Mouse (Mus musculus) B cell, adult 2 months (primary cell): ENCODE data around the gene Plpp7.

ENCODE experiments used
- DNase-seq, 2 experiments: peaks; one replicate each; pipeline ENCODE4 v3.0.0; 2022

Gene Plpp7

DNA sequence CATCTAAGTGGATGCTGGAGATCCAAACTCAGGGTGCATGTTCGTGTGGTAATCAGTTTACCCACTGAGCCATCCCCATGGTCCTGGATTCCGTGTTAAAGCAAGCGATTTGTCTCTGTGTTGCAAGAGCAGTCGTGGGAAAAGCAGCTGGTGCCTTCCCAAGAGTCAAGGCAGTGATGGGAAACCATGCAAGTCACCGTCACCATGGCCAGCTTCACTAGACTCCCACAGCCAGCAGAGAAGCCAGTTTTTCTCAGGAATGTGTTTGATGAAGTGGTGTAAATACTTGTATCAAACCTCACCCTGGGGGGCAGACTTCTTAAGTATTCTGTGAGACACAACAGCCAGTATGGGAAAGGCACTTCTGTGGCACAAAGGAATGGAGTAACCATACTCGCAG, 47.0 kb downstream of the Plpp7 start:
- DNase-seq: no peak

DNA sequence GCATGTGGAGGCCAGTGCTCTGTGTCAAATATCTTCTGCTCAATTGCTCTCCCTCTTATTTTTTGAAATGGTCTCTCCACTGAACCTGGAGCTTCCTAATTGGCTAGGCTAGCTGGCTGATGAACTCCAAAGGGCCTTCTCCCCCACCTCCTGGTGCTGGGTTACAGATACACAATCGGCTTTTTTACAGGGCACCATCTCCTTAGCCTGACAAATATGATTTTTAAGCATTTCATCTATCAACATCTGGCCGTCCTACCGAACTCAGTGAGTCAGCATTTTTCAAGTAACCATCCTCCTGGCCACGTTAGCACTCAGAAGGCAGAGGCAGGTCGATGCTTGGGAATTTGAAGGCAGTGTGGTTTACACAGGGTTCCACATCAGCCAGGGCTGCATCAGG, 49.3 kb downstream of the Plpp7 start:
- DNase-seq: no peak

DNA sequence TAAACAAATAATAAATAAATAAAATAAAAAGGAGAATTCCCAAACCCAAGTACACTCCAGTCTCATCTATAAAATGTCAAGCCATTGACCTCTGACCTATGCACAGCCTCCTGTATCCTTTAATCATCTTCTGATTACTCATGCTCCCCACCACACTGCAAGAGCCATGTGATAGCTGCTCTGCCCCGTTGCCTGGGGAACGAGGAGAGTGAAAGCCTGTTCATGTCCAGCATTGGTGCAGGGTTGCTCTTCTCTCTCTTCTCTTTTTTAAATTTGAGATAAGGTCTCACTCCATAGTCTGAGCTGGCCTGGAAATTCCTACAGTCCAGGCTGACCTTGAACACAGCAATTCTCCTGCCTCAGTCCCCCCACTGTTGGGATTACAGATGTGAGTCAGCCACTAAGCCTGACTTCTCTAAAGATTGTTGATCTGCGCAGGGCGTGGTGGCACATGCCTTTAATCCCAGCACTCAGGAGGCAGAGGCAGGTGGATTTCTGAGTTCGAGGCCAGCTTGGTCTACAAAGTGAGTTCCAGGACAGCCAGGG, 51.4 kb downstream of the Plpp7 start:
- no peak for DNase-seq

DNA sequence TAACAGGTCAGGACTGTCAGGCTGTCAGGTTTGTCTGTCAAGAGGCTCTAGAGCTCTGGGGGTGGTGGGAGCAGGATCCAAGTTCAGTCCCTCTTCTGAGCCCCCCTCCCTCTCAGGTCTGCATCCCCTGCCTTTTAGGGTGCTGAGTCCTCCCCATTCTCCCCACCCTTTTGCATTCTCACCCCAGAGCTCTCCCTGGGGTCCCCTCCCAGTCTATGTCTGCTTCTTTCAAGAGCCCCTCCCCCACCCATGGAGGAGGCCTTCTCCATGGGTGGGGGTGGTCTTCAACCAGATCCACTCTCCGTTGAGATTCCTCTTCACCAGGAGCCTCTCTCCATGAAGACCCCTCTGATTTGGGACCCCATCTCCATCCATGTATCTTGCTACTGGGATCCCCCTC, 54.8 kb downstream of the Plpp7 start:
- no peak for DNase-seq

DNA sequence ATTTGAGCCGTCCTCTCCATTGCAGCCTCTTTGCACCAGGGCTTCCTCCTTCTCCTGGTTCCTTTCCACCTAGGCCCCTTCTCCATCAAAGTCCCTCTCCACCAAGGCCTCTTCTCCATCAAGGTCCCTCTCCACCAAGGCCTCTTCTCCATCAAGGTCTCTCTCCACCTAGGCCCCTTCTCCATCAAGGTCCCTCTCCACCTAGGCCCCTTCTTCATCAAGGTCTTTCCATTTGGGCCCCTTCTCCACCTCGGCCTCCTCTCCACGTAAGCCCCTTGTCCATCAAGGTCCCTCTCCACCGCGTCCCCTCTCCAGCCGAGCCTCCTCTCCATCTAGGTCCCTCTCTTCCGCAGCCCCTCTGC, 55.2 kb downstream of the Plpp7 start:
- no peak for DNase-seq

DNA sequence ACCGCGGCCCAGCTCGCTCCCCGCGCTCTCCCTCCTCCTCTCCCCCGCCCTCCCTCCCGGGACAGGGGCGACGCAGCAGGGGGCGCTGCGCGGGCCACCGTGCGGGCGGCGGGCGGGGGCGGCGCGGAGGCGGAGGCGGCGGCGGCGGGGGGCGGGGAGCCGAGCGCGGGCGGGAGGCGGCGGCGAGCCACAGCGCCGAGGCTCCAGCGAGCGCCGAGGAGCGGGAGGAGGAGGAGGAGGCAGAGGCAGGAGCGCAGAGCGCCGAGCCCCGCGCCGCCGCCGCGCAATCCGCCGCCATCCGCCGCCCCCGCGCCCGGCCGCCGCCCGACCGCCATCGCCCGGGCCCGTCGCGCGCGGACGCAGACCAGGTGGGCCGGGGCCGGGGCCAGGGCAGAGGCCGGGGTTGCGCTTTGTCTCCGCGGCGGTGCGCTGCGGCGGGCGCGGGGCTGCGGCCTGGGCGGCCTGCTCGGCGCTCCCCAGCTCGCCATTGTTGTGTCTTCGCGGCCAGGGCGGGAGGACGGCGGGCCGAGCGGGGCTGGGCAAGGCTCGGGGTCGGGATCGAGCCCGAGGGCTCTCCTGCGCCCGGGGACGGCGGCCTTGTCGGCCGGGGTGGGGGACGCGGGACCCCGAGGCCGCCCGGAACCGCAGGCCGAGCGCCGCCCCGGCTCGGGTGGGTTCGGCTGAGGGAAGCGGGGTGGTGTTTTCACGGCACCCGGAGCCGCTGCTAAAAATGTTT, 55.8 kb downstream of the Plpp7 start, which contains the start of gene Prrc2b:
Prrc2b (plus strand) TSS at position 159 of the 736 bp plus-strand sequence.
- peak; percentile 72 to 78 for DNase-seq

DNA sequence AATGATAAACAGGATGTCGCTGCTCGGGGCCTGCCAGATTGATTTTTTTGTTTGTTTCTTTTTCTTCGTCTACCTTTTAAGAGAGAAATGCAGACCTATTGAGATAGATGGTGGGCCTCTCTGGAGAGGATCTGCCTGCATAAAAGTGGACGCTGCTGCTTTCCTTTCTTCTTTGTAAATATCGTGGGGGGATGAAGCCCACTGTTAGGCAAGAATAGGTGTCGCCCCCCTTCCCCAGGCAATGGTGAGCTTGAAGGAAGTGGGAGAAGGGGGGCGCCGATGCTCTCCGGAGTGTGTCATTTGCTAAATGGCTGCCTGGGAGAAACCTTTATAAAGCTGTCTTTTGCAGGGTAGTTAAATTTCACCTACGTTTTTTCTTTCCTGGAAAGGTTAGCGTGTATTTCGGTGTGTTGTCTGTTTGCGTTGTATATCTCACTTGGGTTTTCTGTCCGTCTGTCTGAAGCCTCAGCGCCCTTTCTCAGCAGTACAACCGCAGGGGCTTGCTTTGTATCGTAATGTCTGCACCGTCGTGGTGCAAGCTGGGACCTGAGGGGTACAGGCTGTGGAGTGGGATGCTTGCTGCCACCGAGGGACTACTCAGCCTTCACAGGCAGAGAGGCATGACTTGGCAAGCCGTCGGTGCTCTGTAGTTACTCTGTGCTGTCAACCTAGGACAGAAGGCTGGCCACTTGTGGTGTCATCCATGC, 56.5 kb downstream of the Plpp7 start:
- peak; percentile 39 to 48 for DNase-seq

DNA sequence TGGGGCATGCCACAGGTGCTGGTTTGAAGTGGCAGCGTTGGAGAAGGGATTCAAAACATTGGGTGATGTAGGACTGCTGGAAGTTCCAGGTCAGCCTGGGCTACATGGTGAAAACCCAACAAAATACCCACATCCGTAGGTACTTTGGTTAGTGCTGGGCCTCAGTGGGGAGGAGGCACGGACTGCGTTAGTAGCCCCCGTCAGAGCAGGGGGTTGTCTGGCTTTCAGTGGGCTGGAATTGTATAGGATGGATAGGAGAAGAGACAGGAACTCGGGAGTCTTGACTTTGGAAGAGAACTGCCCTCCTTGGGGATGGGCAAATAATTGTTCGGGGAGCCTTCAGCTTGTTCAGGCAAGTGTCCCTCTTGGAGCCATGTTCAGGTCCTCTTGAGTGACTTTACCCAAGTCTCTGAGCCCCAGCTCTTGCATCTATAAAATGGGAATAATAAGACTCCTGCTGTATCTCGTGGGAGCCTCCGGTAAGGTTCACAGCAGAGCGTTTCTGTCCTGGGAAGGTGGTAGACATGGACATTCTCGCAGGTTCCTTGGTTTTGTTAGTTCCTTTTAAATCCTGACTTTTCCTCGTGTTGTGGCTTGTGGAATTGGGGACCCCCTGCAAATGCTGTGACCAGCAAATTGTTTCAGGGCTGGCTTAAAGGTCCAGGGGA, 57.2 kb downstream of the Plpp7 start:
- DNase-seq: no peak

DNA sequence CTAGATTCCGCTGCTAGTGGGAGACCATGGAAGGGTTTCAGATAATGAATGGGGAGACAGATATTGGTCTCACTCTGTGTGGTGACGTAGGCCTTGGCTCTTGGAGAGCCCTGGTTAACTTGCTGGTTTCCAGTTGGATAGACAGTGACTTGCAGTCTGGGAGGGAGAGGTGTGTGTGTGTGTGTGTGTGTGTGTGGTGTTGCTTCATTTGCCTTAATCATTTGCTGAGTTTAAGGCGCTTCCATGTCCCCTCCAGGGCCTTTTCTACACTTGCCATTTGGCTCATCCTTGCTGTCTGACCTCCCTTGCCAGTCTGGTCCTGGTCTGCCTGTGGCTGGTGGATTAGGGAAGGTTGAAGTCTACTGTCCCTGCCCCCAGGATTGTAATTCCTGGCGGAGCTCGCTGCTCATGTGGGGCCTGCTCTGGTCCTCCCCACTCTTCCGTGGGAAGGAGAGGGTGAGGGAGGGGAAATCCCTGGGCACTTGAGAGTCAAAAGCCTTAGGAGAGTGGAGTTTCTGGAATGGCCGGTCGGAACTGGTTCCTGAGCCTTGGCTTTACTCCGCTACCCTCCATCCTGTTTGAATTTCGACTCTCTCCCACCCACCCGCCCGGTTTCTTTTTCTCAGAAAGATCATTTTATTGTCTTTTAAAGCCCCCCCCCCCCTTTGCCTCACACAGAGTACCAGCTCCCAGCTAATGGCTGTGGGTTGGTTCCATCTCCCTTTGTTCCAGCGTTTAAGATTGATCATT, 57.9 kb downstream of the Plpp7 start:
- DNase-seq: no peak

DNA sequence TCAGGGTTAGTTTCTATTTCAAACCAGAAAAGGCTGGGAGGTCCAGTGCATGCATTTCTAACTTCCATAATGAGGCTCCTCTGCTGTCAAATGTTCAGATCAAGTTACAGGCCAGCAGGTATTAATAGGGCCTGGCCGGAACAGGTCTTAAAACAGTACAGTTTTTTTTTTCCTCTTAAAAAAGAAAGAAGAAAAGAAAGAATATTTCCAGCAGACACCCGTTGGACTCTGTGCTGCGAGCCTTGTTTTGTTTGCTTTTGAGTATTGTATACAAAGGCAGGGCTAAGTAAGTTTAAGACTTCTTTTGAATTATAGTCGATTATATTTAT, 58.4 kb downstream of the Plpp7 start:
- DNase-seq: no peak

DNA sequence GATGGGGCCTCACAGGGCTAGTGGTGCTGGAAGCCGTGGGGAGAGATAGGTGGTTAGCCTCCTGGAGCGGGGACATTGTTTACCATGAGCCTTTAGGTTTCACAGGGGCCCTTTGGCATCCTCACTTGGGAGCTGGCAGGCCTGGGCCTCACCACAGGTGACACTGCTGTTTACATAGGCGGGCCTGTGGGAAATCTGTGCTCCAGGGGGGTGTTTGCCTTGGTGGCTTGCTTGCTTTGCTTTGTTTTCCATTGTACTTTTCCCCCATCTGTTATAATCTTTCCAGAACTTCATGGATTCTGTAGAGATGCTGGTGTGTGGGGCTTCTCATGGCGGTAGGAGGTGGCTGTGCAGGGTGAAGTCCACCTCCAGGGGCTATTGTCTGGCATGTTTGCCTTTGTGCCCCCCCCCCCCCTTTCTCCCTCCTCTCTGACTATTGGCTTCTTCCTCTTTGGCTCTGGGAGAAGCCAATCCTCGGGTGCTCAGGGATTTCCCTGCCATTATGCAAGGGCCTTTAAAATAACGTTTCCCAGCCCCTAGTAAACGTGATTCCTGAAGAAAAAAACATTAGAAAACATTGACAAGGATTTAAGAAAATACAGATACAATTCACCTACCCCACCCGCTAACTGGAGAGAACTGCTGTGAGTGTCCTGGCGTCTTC, 59.1 kb downstream of the Plpp7 start:
- no peak for DNase-seq

DNA sequence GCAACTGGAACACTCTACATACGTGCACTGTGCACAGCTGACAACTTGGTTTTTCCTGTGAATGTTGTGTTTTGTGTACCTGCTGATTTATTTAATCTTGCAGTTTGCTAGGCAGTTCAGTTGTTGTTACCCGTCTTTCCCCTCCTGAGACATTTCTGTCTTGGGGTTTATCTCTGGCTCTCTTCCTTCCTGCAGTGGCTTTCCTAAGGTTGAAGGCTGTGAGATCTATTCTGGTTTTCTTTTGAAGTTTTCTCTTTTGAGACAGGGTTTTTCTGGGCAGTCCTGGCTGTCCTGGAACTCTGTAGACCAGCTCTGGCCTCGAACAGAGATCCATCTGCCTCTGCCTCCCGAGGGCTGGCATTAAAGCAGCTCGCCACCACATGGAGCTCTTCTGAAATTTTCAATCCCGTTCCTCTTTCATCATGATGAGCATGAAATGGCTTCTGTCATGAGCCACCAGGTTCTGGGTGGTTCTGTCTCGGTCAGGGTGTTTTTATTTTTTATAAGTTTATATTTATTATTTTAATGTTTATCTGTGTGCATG, 59.7 kb downstream of the Plpp7 start:
- DNase-seq: no peak

DNA sequence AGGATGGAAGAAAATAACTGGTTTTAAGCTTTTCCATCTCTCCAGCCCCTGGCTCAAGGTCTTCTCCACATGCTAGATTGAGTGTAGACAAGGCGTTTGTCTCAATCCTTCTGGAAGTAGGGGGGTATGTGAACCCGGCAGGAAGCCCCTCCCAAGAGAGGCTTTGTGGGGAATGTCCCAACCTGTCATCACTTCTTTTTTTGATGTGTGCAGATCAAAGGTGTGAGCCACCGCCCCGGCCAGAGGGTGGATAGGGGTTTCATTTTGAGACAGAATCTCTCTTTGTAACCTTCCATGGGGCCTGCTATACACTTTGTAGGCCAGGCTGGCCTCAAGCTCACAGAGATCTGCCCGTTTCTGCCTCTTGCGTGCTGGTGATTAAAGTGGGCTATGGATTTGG, 60.3 kb downstream of the Plpp7 start:
- DNase-seq: no peak

DNA sequence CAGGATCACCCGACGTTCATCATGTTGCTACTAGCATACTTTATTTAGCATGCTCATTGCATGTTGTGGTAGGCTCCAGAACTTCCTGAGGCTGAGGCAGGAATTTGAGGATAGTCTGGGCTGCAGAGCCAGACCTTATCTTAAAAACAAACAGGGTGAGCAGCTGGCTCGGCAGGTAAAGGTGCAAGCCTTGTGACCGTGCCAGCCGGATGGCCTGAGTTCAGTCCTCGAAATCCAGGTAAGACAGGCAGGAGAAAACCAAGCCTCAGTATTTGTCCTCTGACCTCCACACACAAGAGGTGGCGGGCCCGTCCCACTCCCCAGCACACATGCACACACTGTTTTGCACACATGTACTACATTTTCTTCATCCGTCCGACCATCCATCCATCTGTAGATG, 61.3 kb downstream of the Plpp7 start:
- DNase-seq: no peak

DNA sequence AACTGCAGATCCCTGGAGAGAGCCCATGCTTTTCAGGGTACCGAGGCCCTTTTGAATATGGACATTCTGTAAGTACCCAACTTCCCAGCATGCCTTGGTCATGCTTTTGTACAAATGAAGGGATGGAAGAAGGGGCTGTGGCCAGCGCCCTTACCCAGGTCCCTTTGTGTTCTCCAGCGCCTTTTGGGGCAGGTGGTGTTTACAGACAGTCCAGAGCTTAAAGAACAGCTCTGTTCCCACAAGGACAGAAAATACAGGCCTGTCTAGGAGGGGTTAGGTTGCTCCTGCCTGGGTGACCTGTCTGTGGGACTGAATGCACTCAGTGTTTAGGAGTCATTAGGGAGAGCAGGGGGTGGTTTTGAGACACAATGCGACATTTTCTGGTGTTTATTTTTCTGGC, 62.0 kb downstream of the Plpp7 start:
- no peak for DNase-seq

DNA sequence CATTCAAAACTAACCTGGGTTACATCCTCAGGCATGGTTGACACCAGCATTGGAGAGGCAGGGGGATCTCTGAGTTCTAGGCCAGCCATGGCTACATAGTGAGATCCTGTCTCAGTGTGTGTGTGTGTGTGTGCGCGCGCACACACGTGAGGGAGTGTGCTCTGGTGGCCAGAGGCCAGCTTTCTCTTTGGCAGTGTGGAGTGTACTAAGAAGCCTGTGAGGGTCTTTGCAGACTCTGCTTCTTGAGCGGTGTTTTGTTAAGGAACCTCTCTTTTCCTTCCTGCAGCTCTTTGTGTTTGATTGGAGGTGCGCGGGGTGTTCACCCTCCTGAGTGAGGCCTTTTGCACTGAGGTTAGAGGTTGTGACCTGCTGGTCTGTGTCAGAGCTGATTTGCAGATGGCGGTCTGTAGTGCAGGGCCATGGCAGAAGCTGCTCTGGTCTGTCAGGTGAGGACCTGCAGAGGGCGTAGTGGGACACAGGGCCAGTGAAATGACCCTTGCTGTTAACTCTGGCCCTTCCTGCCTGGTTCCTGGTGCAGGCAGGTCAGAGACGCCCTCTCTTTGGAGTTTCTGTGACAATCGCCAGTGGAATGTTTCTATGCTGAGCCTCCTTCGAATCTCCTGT, 63.4 kb downstream of the Plpp7 start:
- DNase-seq: no peak
